Mouse (Mus musculus) midbrain, embryonic 10.5 days (tissue): ENCODE measurements at regions not wholly inside any gene's neighbourhood (a gene's known extent, or its start where the extent isn't known, plus 50 kb on each side); places are given as distances from the start of the nearest gene placed in this dataset.
A peak's percentile ranks its signal among the peaks of the same experiment; 100 is the strongest.

Experiments
- DNase-seq: peaks from one replicate; pipeline ENCODE4 v3.0.0-alpha.2; 2017; ENCODE audit warnings: low spot score
- H3K27ac ChIP-seq: fragments of 300-500 bp; sonication (generic); replicated peaks from 2 replicates; pipeline ENCODE4 v1.5.1; 2016; ENCODE audit warnings: mild to moderate bottlenecking
- H3K27me3 ChIP-seq: fragments of 300-500 bp; sonication (generic); 2 replicates; pipeline ENCODE4 v1.6.1; 2016; ENCODE audit warnings: low read depth, mild to moderate bottlenecking; ENCODE audit not compliant: poor library complexity, severe bottlenecking
- H3K36me3 ChIP-seq: fragments of 300-500 bp; sonication (generic); 2 replicates; pipeline ENCODE4 v1.6.1; 2016; ENCODE audit warnings: mild to moderate bottlenecking, moderate library complexity
- H3K4me1 ChIP-seq: fragments of 300-500 bp; sonication (generic); 2 replicates; pipeline ENCODE4 v1.6.1; 2016
- H3K4me3 ChIP-seq: fragments of 300-500 bp; sonication (generic); 2 replicates; pipeline ENCODE4 v1.5.1; 2016; ENCODE audit warnings: mild to moderate bottlenecking, moderate library complexity
- H3K9me3 ChIP-seq: fragments of 300-500 bp; sonication (generic); replicated peaks from 2 replicates; pipeline ENCODE4 v1.6.1; 2016; ENCODE audit warnings: mild to moderate bottlenecking
- WGBS: fragments of 180-500 bp; shearing (Covaris S2); methylation state at CpG from one replicate; pipeline ENCODE4 v1.1.7; 2016; 5-methylcytosine and 5-hydroxymethylcytosine counted together

- Histone ChIP-seq H3K4me3 (peak overlapping the region; percentile 49), H3K4me1 (peaks cover 22% of the 10 kb centered on the region), H3K9me3 (no peaks in the 10 kb centered on the region), H3K27me3 (peaks cover 28% of the 10 kb centered on the region), H3K36me3 (no peaks in the 10 kb centered on the region), H3K27ac (peak overlapping the region; percentile 87)
- WGBS: 3% methylated on average over 10 of the region's 10 CpGs
- peak; percentile 82 for DNase-seq
Observed at GRCm38 (mm10) chr5:106756937-106757371, 59.9 kb upstream of the Zfp644 start.

- Histone ChIP-seq H3K27ac (no peak overlapping the region), H3K9me3 (no peaks in the 10 kb centered on the region), H3K4me1 (peaks cover 30% of the 10 kb centered on the region), H3K36me3 (no peaks in the 10 kb centered on the region), H3K4me3 (no peak overlapping the region), H3K27me3 (peaks cover 15% of the 10 kb centered on the region)
- WGBS: 100% methylated on average over 1 of the region's 1 CpGs
- no peak for DNase-seq
Observed at GRCm38 (mm10) chr5:106753289-106753688, 56.2 kb upstream of the Zfp644 start.

GRCm38 (mm10) chr5:106750168-106750567 lies 53.1 kb upstream of the Zfp644 start:
- DNase-seq: no peak
- no peak overlapping the region for H3K27ac ChIP-seq
- H3K27me3 ChIP-seq: no peaks in the 10 kb centered on the region
- no peaks in the 10 kb centered on the region for H3K9me3 ChIP-seq
- peaks cover 7% of the 10 kb centered on the region for H3K4me1 ChIP-seq
- H3K4me3 ChIP-seq: no peak overlapping the region
- WGBS: 88% methylated on average over 2 of the region's 2 CpGs
- H3K36me3 ChIP-seq: no peaks in the 10 kb centered on the region

- H3K4me1 ChIP-seq: peaks cover 7% of the 10 kb centered on the region
- H3K27me3 ChIP-seq: no peaks in the 10 kb centered on the region
- no peaks in the 10 kb centered on the region for H3K36me3 ChIP-seq
- peak overlapping the region; percentile 59 for H3K27ac ChIP-seq
- WGBS: 75% methylated on average over 12 of the region's 12 CpGs
- H3K4me3 ChIP-seq: no peak overlapping the region
- DNase-seq: peak; percentile 16
- no peaks in the 10 kb centered on the region for H3K9me3 ChIP-seq
Observed at GRCm38 (mm10) chr5:106748527-106749138, 51.5 kb upstream of the Zfp644 start.
